Mouse (Mus musculus) liver, postnatal 0 days (tissue): ENCODE measurements around the gene Gm6096.

Source experiments
- CTCF ChIP-seq: sonication (generic); IDR thresholded peaks from 2 replicates; pipeline ENCODE4 v1.5.1; 2016; ENCODE audit warnings: antibody characterized with exemption, low read depth
- EP300 ChIP-seq: IDR thresholded peaks from 2 replicates; pipeline ENCODE4 v1.6.1; 2016; ENCODE audit warnings: antibody characterized with exemption, low read depth, mild to moderate bottlenecking

DNA sequence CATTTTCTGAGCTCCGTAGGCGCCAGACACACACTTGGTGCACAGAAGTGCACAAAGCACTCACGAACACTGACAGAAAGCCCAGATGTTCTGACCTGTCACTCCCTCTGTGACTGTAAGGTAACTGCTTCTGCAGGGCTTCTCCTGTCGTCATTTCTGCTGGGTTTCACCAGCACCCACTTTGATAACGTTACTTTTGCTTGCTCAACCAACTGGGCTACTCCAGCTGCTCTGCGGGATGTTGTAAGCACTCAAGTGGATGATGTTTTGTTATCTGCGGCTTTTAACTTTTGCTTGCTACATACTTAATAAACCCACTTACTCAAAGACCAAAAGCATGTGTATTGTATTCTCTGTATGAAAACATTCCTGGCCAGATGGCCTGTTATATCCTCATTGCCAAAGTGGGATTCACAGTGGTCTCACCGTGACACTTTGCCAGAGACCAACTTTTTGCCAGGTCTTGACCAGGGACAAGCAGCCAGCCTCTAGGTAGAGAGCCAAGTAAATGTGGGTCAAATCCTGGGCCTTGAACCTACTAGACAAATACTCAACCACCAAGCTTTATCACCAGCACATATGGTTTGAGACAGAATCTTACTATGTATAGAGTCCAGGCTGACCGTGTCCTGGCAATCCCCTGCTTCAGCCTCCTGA, 29.1 kb upstream of the Gm6096 start:
- TF ChIP-seq CTCF = no peak
- no peak for TF ChIP-seq EP300
